Mouse (Mus musculus): ENCODE data around the gene Pafah2. TPM values are rescaled to one million over a fixed set of nuclear protein-coding genes. Genes with fewer than 3 reads are reported as not detected.
A peak's percentile ranks its signal among the peaks of the same experiment; 100 is the strongest.

Pafah2 gene
- polyA plus RNA-seq, 1 experiment from 2014 or later = 16.8 TPM

DNA sequence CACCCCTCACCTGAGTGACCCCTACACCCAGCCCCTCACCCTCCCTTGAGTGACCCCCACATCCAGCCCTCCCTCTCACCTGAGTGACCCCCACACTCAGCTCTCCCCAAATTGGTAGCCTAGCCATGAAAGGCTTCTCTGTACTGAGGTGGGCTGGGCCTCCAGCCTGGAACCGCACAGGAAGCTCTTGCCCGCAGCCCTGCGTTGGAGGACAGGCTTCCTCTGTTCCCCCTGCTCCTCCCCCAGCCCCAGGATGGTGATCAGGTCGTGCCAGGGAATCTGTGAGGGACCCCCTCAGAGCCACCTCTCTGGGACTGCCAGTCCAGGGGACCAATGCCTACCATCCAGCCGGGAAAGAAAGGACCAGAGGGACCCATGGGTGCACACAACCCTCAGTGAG lies 30.8 kb upstream of the Pafah2 start:
- Histone ChIP-seq H3K27ac (replicated peaks) (no peak overlapping the region), H3K9me3 (ENCODE audit: control insufficient read depth, low read length) (no peaks in the 10 kb centered on the region), H3K4me1 (replicated peaks; ENCODE audit: control insufficient read depth, insufficient read depth) (no peaks in the 10 kb centered on the region), H3K36me3 (ENCODE audit: control insufficient read depth, insufficient read depth, low read length) (no peaks in the 10 kb centered on the region), H3K4me3 (ENCODE audit: low read depth, low read length) (no peak overlapping the region), H3K9ac (ENCODE audit: low read length) (no peak overlapping the region), H3K27me3 (ENCODE audit: control insufficient read depth, insufficient read depth, low read length) (no peaks in the 10 kb centered on the region; the same call in 1 of the 2 replicates), H3K4me2 (replicated peaks; ENCODE audit: low read depth) (no peak overlapping the region)
- ATAC-seq (ENCODE audit: low FRiP score, low TSS enrichment) (no peak), DNase-seq (ENCODE audit: low spot score) (no peak)
- TF ChIP-seq CTCF (IDR thresholded peaks at IDR 0.05; ENCODE audit: low read depth) (no peak), EP300 (optimal IDR thresholded peaks at IDR 0.05) (no peak)
- WGBS = 40% methylated on average over 5 of the region's 5 CpGs

- DNase-seq (ENCODE audit: low spot score) = no peak
- H3K4me3 ChIP-seq (ENCODE audit: low read depth, low read length) = peak overlapping the region; percentile 45
- peak overlapping the region; percentile 86 for H3K4me2 ChIP-seq (replicated peaks; ENCODE audit: low read depth)
- no peaks in the 10 kb centered on the region for H3K9me3 ChIP-seq (ENCODE audit: control insufficient read depth, low read length)
- H3K4me1 ChIP-seq (replicated peaks; ENCODE audit: control insufficient read depth, insufficient read depth) = peaks cover 9% of the 10 kb centered on the region; the same call in 1 of the 2 replicates
- H3K9ac ChIP-seq (ENCODE audit: low read length) = peak overlapping the region; percentile 2; the same call in 1 of the 2 replicates
- no peak for TF ChIP-seq CTCF (IDR thresholded peaks at IDR 0.05; ENCODE audit: low read depth)
- no peak for TF ChIP-seq EP300 (optimal IDR thresholded peaks at IDR 0.05)
- WGBS = 2% methylated on average over 18 of the region's 18 CpGs
- H3K36me3 ChIP-seq (ENCODE audit: control insufficient read depth, insufficient read depth, low read length) = no peaks in the 10 kb centered on the region
- no peak overlapping the region for H3K27ac ChIP-seq (replicated peaks)
- no peak for ATAC-seq (ENCODE audit: low FRiP score, low TSS enrichment)
- peaks cover 6% of the 10 kb centered on the region; the same call in 1 of the 2 replicates for H3K27me3 ChIP-seq (ENCODE audit: control insufficient read depth, insufficient read depth, low read length)
These were observed 25.4 kb upstream of the Pafah2 start for GRCm38 (mm10) chr4:134370649-134371221.

DNA sequence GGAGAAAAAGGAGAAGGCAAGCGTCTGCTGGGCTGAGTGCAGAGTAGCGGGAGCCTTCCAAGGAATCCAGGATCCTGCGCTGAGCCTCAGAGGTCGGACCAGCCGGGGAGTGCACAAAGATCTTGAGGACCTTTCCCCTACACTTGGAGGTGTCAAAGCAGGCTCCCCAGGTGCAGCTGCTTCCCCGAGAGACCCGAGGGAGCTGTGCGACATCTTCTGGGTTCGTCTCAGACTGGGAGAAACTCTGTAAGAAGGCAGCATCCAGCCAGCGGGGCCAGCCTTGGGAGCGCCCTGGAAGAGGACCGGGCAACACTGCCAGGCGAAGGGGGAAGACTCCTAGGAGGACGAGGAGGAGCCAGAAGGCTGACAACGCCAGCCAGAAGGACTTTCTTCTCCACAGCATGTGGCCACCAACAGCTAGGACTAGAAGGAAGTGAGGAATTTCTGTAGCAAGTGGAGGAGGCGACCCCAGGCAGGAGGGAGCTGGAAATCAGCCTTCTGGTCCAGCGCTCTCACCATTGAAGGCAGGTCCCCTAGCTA lies 24.7 kb upstream of the Pafah2 start:
- Histone ChIP-seq H3K27ac (replicated peaks) (no peak overlapping the region), H3K4me1 (replicated peaks; ENCODE audit: control insufficient read depth, insufficient read depth) (peaks cover 9% of the 10 kb centered on the region; the same call in 1 of the 2 replicates), H3K9ac (ENCODE audit: low read length) (peak overlapping the region; percentile 2; the same call in 1 of the 2 replicates), H3K27me3 (ENCODE audit: control insufficient read depth, insufficient read depth, low read length) (peaks cover 6% of the 10 kb centered on the region; the same call in 1 of the 2 replicates), H3K4me3 (ENCODE audit: low read depth, low read length) (peak overlapping the region; percentile 45), H3K4me2 (replicated peaks; ENCODE audit: low read depth) (peak overlapping the region; percentile 86), H3K9me3 (ENCODE audit: control insufficient read depth, low read length) (no peaks in the 10 kb centered on the region), H3K36me3 (ENCODE audit: control insufficient read depth, insufficient read depth, low read length) (no peaks in the 10 kb centered on the region)
- ATAC-seq (ENCODE audit: low FRiP score, low TSS enrichment) = no peak
- WGBS = 2% methylated on average over 17 of the region's 17 CpGs
- no peak for DNase-seq (ENCODE audit: low spot score)
- no peak for TF ChIP-seq EP300 (optimal IDR thresholded peaks at IDR 0.05)
- no peak for TF ChIP-seq CTCF (IDR thresholded peaks at IDR 0.05; ENCODE audit: low read depth)

GRCm38 (mm10) chr4:134372294-134372747 lies 23.8 kb upstream of the Pafah2 start:
- WGBS = under 1% methylated on average over 16 of the region's 16 CpGs
- DNase-seq (ENCODE audit: low spot score) (peak; percentile 82), ATAC-seq (ENCODE audit: low FRiP score, low TSS enrichment) (peak; percentile 67)
- Histone ChIP-seq H3K4me3 (ENCODE audit: low read depth, low read length) (peak overlapping the region; percentile 45), H3K4me1 (replicated peaks; ENCODE audit: control insufficient read depth, insufficient read depth) (peaks cover 9% of the 10 kb centered on the region; the same call in 1 of the 2 replicates), H3K27me3 (ENCODE audit: control insufficient read depth, insufficient read depth, low read length) (peaks cover 6% of the 10 kb centered on the region; the same call in 1 of the 2 replicates), H3K4me2 (replicated peaks; ENCODE audit: low read depth) (peak overlapping the region; percentile 86), H3K9me3 (ENCODE audit: control insufficient read depth, low read length) (no peaks in the 10 kb centered on the region), H3K27ac (replicated peaks) (no peak overlapping the region), H3K36me3 (ENCODE audit: control insufficient read depth, insufficient read depth, low read length) (no peaks in the 10 kb centered on the region), H3K9ac (ENCODE audit: low read length) (peak overlapping the region; percentile 35; the same call in 1 of the 2 replicates)
- TF ChIP-seq EP300 (optimal IDR thresholded peaks at IDR 0.05) = peak; percentile 85
- TF ChIP-seq CTCF (IDR thresholded peaks at IDR 0.05; ENCODE audit: low read depth) = no peak

DNA sequence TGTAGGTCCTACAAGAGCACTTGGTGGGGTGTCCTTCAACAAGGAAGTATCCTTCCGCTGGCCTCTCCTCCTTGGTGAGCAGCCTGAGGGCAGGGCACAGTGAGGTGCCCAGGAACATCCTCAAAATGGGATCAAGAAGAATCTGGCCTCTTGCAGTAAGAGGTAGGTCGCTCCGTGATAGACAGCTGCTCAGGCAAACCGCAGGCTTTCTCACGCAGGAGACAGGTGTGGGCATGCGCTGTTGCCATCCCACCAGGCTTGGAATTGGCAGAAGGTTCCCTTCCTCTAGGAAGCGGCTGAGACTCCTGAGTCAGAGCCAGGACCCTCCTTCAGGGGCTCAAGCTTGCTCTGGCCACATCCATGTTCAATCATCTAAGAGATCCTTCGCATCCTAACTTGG lies 22.8 kb upstream of the Pafah2 start:
- ATAC-seq (ENCODE audit: low FRiP score, low TSS enrichment) = no peak
- H3K4me1 ChIP-seq (replicated peaks; ENCODE audit: control insufficient read depth, insufficient read depth) = peaks cover 9% of the 10 kb centered on the region; the same call in 1 of the 2 replicates
- 70% methylated on average over 8 of the region's 8 CpGs for WGBS

GRCm38 (mm10) chr4:134374306-134374705 lies 21.8 kb upstream of the Pafah2 start:
- no peak overlapping the region for H3K9ac ChIP-seq (ENCODE audit: low read length)
- H3K4me2 ChIP-seq (replicated peaks; ENCODE audit: low read depth) = no peak overlapping the region
- peaks cover 6% of the 10 kb centered on the region; the same call in 1 of the 2 replicates for H3K27me3 ChIP-seq (ENCODE audit: control insufficient read depth, insufficient read depth, low read length)
- no peaks in the 10 kb centered on the region for H3K36me3 ChIP-seq (ENCODE audit: control insufficient read depth, insufficient read depth, low read length)
- 47% methylated on average over 1 of the region's 1 CpGs for WGBS
- no peak overlapping the region for H3K4me3 ChIP-seq (ENCODE audit: low read depth, low read length)
- no peak for TF ChIP-seq CTCF (IDR thresholded peaks at IDR 0.05; ENCODE audit: low read depth)
- no peak for TF ChIP-seq EP300 (optimal IDR thresholded peaks at IDR 0.05)
- H3K27ac ChIP-seq (replicated peaks) = no peak overlapping the region
- H3K9me3 ChIP-seq (ENCODE audit: control insufficient read depth, low read length) = no peaks in the 10 kb centered on the region
- DNase-seq (ENCODE audit: low spot score) = no peak
- no peak for ATAC-seq (ENCODE audit: low FRiP score, low TSS enrichment)
- H3K4me1 ChIP-seq (replicated peaks; ENCODE audit: control insufficient read depth, insufficient read depth) = peaks cover 9% of the 10 kb centered on the region; the same call in 1 of the 2 replicates

More for the DNA sequence above, 22.8 kb upstream of the Pafah2 start:
- Histone ChIP-seq H3K9ac (ENCODE audit: low read length) (no peak overlapping the region), H3K9me3 (ENCODE audit: control insufficient read depth, low read length) (no peaks in the 10 kb centered on the region), H3K36me3 (ENCODE audit: control insufficient read depth, insufficient read depth, low read length) (no peaks in the 10 kb centered on the region), H3K27ac (replicated peaks) (no peak overlapping the region), H3K4me2 (replicated peaks; ENCODE audit: low read depth) (no peak overlapping the region), H3K27me3 (ENCODE audit: control insufficient read depth, insufficient read depth, low read length) (peaks cover 6% of the 10 kb centered on the region; the same call in 1 of the 2 replicates), H3K4me3 (ENCODE audit: low read depth, low read length) (no peak overlapping the region)
- no peak for DNase-seq (ENCODE audit: low spot score)
- TF ChIP-seq EP300 (optimal IDR thresholded peaks at IDR 0.05) (no peak), CTCF (IDR thresholded peaks at IDR 0.05; ENCODE audit: low read depth) (no peak)

Measured in stomach, postnatal 0 days (tissue).